Mouse (Mus musculus) bone marrow macrophage, adult 2 months (primary cell): ENCODE data around the gene Dpyd.

Source experiments
- CTCF ChIP-seq: IDR thresholded peaks from 2 replicates; pipeline ENCODE4 v1.5.1; 2012; ENCODE audit warnings: low read depth, mild to moderate bottlenecking, low read length, moderate library complexity
- POLR2A ChIP-seq: IDR thresholded peaks from 2 replicates; pipeline ENCODE4 v1.6.1; 2012; ENCODE audit warnings: mild to moderate bottlenecking, low read depth, low read length, borderline replicate concordance

DNA sequence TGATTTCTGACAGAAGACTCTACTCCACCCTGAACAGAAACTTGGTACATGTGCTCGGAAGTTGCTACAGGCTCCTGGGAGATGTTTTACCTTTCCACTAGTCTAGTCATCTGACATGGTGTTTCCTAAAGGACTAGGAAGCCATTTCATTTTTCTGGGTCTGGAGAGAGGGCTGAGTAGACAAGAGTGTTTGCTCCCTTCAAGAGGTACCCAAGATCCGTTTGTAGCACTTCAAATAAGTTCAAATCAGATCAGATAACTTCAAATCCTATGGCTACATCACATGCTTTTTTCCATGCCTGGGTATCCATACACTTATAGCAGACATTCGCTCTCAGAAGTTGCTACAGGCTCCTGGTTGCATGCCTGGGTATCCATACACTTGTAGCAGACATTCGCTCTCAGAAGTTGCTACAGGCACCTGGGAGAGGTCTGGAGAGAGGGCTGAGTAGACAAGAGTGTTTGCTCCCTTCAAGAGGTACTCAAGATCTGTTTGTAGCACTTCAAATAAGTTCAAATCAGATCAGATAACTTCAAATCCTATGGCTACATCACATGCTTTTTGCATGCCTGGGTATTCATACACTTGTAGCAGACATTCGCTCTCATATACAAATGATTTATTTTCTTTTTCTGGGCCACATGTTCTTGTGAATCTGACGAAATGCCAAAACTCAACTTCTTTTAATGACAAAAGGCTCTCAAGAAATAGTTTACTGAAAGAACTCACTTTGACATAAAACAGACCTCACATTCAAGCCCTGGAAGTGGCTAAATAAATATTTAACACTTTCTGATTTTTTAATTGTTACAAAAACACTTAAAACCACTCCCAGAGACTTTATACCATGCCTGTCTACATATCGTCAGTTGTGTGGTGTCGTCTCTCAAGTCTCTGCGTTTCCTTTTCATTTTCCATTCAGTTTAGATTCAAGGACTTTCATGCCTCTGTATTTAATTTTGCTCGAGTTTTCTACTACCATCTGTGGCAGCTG is 307.5 kb downstream of the Dpyd start:
- TF ChIP-seq CTCF (no peak), POLR2A (no peak)
